ENCODE assay signal across 8 mouse cellular contexts in the genomic region with DNA sequence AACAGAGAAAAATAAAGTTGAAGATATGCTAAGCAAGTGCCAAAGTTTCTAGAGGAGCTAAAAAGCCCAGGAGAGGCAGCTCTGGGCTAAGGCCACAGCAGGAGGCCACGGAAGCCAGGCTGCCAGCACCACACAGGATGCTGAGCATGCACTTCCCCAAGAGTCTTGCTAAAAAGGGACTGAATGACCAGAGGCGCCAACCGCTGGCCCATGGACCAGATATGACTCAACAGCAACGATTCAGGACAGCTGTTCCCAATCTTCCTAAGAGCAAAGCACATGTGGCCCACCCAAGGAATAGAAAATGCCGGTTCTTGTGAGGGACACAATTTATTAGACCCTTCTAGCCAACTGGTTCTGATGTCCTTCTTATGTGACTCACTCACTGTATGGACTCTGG. TPM values are rescaled to one million over a fixed set of nuclear protein-coding genes. Genes with fewer than 3 reads are reported as not detected.
DNase-seq lines count a peak whose midpoint lies in the region; ATAC-seq lines count a peak whose summit lies in the region.

No protein-coding gene starts in this region.

- no peaks in the 10 kb centered on the region for H3K36me3 ChIP-seq in midbrain, embryonic 10.5 days
- H3K36me3 ChIP-seq in midbrain, embryonic 14.5 days (ENCODE audit: control insufficient read depth, insufficient read depth, low read length): no peaks in the 10 kb centered on the region
- no peaks in the 10 kb centered on the region for H3K36me3 ChIP-seq in forebrain, embryonic 16.5 days (ENCODE audit: control insufficient read depth, insufficient read depth)
- no peaks in the 10 kb centered on the region for H3K36me3 ChIP-seq in kidney, embryonic 14.5 days (ENCODE audit: control insufficient read depth, insufficient read depth, low read length)
- H3K36me3 ChIP-seq in midbrain, embryonic 16.5 days (ENCODE audit: control insufficient read depth, insufficient read depth, low read length): no peaks in the 10 kb centered on the region

- ATAC-seq in midbrain, embryonic 14.5 days (ENCODE audit: low FRiP score, low TSS enrichment): no peak
- ATAC-seq in forebrain, embryonic 16.5 days: 0 out of 2 replicates have a peak, but pooled peaks have one; percentile 7
- ATAC-seq in kidney, embryonic 14.5 days (ENCODE audit: low FRiP score, low TSS enrichment): peak; percentile 35; the same call in 1 of the 2 replicates
- ATAC-seq in midbrain, embryonic 16.5 days: no peak
- ATAC-seq in megakaryocyte-erythroid progenitor cell, adult 5-6 weeks (replicated peaks; ENCODE audit: low FRiP score, low TSS enrichment, poor library complexity, severe bottlenecking): no peak

- no peak overlapping the region for H3K4me3 ChIP-seq in midbrain, embryonic 10.5 days
- H3K4me3 ChIP-seq in midbrain, embryonic 14.5 days (replicated peaks; ENCODE audit: low read depth, low read length): no peak overlapping the region
- H3K4me3 ChIP-seq in forebrain, embryonic 16.5 days (replicated peaks; ENCODE audit: low read length): no peak overlapping the region
- no peak overlapping the region for H3K4me3 ChIP-seq in kidney, embryonic 14.5 days (ENCODE audit: low read length)
- H3K4me3 ChIP-seq in midbrain, embryonic 16.5 days (ENCODE audit: low read depth, low read length): no peak overlapping the region

- H3K4me2 ChIP-seq in midbrain, embryonic 14.5 days (ENCODE audit: low read length): no peak overlapping the region
- no peak overlapping the region for H3K4me2 ChIP-seq in forebrain, embryonic 16.5 days (ENCODE audit: low read length)
- no peak overlapping the region for H3K4me2 ChIP-seq in kidney, embryonic 14.5 days (replicated peaks; ENCODE audit: low read depth, low read length)
- H3K4me2 ChIP-seq in midbrain, embryonic 16.5 days (ENCODE audit: low read length): no peak overlapping the region

- peaks cover 30% of the 10 kb centered on the region for H3K4me1 ChIP-seq in midbrain, embryonic 10.5 days
- H3K4me1 ChIP-seq in midbrain, embryonic 14.5 days (ENCODE audit: control insufficient read depth, insufficient read depth, low read length): peaks cover 14% of the 10 kb centered on the region
- peaks cover 17% of the 10 kb centered on the region for H3K4me1 ChIP-seq in forebrain, embryonic 16.5 days (replicated peaks; ENCODE audit: control insufficient read depth, insufficient read depth, low read length)
- peaks cover 10% of the 10 kb centered on the region; the same call in 1 of the 2 replicates for H3K4me1 ChIP-seq in kidney, embryonic 14.5 days (ENCODE audit: control insufficient read depth, insufficient read depth, low read length)
- peaks cover 12% of the 10 kb centered on the region for H3K4me1 ChIP-seq in midbrain, embryonic 16.5 days (ENCODE audit: control insufficient read depth, insufficient read depth, low read length)

- no peaks in the 10 kb centered on the region for H3K27me3 ChIP-seq in midbrain, embryonic 10.5 days (ENCODE audit: low read depth, poor library complexity, severe bottlenecking)
- no peaks in the 10 kb centered on the region for H3K27me3 ChIP-seq in midbrain, embryonic 14.5 days (ENCODE audit: control insufficient read depth, insufficient read depth, low read length)
- H3K27me3 ChIP-seq in forebrain, embryonic 16.5 days (replicated peaks; ENCODE audit: control insufficient read depth, insufficient read depth, low read length): no peaks in the 10 kb centered on the region
- no peaks in the 10 kb centered on the region for H3K27me3 ChIP-seq in kidney, embryonic 14.5 days (ENCODE audit: control insufficient read depth, insufficient read depth, low read length)
- no peaks in the 10 kb centered on the region for H3K27me3 ChIP-seq in midbrain, embryonic 16.5 days (ENCODE audit: control insufficient read depth, insufficient read depth, low read depth, low read length)

- peak; percentile 19 for DNase-seq in midbrain, embryonic 10.5 days (ENCODE audit: low spot score)
- no peak for DNase-seq in midbrain, embryonic 14.5 days
- no peak for DNase-seq in layer of hippocampus, adult 9-11 months
- no peak for DNase-seq in layer of hippocampus, adult 11-12 months (ENCODE audit: low spot score)

- WGBS in midbrain, embryonic 10.5 days: 67% methylated on average over 5 of the region's 5 CpGs
- 76% methylated on average over 5 of the region's 5 CpGs for WGBS in midbrain, embryonic 14.5 days
- 68% methylated on average over 5 of the region's 5 CpGs for WGBS in forebrain, embryonic 16.5 days
- WGBS in kidney, embryonic 14.5 days: 72% methylated on average over 5 of the region's 5 CpGs
- 67% methylated on average over 5 of the region's 5 CpGs for WGBS in midbrain, embryonic 16.5 days

- H3K9me3 ChIP-seq in midbrain, embryonic 10.5 days (replicated peaks): no peaks in the 10 kb centered on the region
- H3K9me3 ChIP-seq in midbrain, embryonic 14.5 days (ENCODE audit: control insufficient read depth, low read length): no peaks in the 10 kb centered on the region
- no peaks in the 10 kb centered on the region for H3K9me3 ChIP-seq in forebrain, embryonic 16.5 days (ENCODE audit: control insufficient read depth, low read length)
- H3K9me3 ChIP-seq in kidney, embryonic 14.5 days (ENCODE audit: control insufficient read depth, low read length): no peaks in the 10 kb centered on the region
- no peaks in the 10 kb centered on the region for H3K9me3 ChIP-seq in midbrain, embryonic 16.5 days (replicated peaks; ENCODE audit: control insufficient read depth, low read length, poor library complexity, severe bottlenecking)

- peak overlapping the region; percentile 88 for H3K27ac ChIP-seq in midbrain, embryonic 10.5 days (replicated peaks)
- H3K27ac ChIP-seq in midbrain, embryonic 14.5 days (replicated peaks; ENCODE audit: low read depth, low read length): no peak overlapping the region
- no peak overlapping the region for H3K27ac ChIP-seq in forebrain, embryonic 16.5 days (ENCODE audit: low read length)
- H3K27ac ChIP-seq in kidney, embryonic 14.5 days (ENCODE audit: low read depth, low read length): no peak overlapping the region
- 0 out of 2 replicates have a peak overlapping the region, but pooled peaks have one; percentile 15 for H3K27ac ChIP-seq in midbrain, embryonic 16.5 days (ENCODE audit: low read length)

- no peak overlapping the region for H3K9ac ChIP-seq in midbrain, embryonic 14.5 days (replicated peaks; ENCODE audit: low read length)
- no peak overlapping the region for H3K9ac ChIP-seq in forebrain, embryonic 16.5 days (replicated peaks; ENCODE audit: low read depth, low read length)
- no peak overlapping the region for H3K9ac ChIP-seq in kidney, embryonic 14.5 days (ENCODE audit: low read depth, low read length)
- H3K9ac ChIP-seq in midbrain, embryonic 16.5 days (ENCODE audit: low read depth, low read length): no peak overlapping the region

RNA-seq across cellular contexts. Expression of a gene that starts 57.4 kb away (rescaled TPM):
- polyA plus RNA-seq in midbrain, embryonic 10.5 days (2016; fragmentation: Nextera tagmentation; extraction: Ambion mirVana): 41.8 and 44.3 TPM in 2 replicates
- 28.0 and 33.5 TPM in 2 replicates for polyA plus RNA-seq in midbrain, embryonic 14.5 days (2014; fragmentation: Nextera tagmentation; extraction: Ambion mirVana)
- polyA plus RNA-seq in forebrain, embryonic 16.5 days (2015; fragmentation: Nextera tagmentation; extraction: Ambion mirVana): 29.4 and 30.8 TPM in 2 replicates
- 49.1 and 49.3 TPM in 2 replicates for polyA plus RNA-seq in kidney, embryonic 14.5 days (2014; fragmentation: Nextera tagmentation; extraction: Ambion mirVana)
- 25.3 and 26.3 TPM in 2 replicates for polyA plus RNA-seq in midbrain, embryonic 16.5 days (2015; fragmentation: Nextera tagmentation; extraction: Ambion mirVana)
- 31.6 and 38.6 TPM in 2 replicates for total RNA-seq in megakaryocyte-erythroid progenitor cell, adult 5-6 weeks (2014; fragmentation: Nextera tagmentation)
- 14.2 and 23.2 TPM in 2 replicates for total RNA-seq in megakaryocyte-erythroid progenitor cell, adult 5-6 weeks (2017)

Comparison
In these comparisons a context has a peak if more than half of its experiments do, and no peak if none do; other contexts are left out.
1. H3K27ac ChIP-seq: peak in midbrain, embryonic 10.5 days (single experiment) and midbrain, embryonic 16.5 days (single experiment); none in midbrain, embryonic 14.5 days (single experiment), forebrain, embryonic 16.5 days (single experiment) and kidney, embryonic 14.5 days (single experiment).
2. ATAC-seq: peak in forebrain, embryonic 16.5 days (single experiment) and kidney, embryonic 14.5 days (single experiment); none in midbrain, embryonic 14.5 days (single experiment), midbrain, embryonic 16.5 days (single experiment) and megakaryocyte-erythroid progenitor cell, adult 5-6 weeks (single experiment).